Mouse (Mus musculus): ENCODE results near the gene Tmem163. TPM values are rescaled to one million over a fixed set of nuclear protein-coding genes. Genes with fewer than 3 reads are reported as not detected.

Gene Tmem163
- polyA plus RNA-seq, 1 experiment from 2014 or later: 31.6 TPM

GRCm38 (mm10) chr1:127512709-127513108 is 166.6 kb downstream of the Tmem163 start:
- H3K4me1 ChIP-seq (ENCODE audit: control insufficient read depth in 2 of 2, insufficient read depth in 2 of 2, low read length in 2 of 2): peaks cover 2 to 10% of the 10 kb centered on the region in 2 experiments; a peak in 1 of 4 replicates
- WGBS: 80% methylated on average over 6 of the region's 6 CpGs
- H3K9ac ChIP-seq (ENCODE audit: low read length): no peak overlapping the region
- no peaks in the 10 kb centered on the region for H3K27me3 ChIP-seq (ENCODE audit: control insufficient read depth, insufficient read depth, low read length)
- H3K36me3 ChIP-seq (ENCODE audit: control insufficient read depth, insufficient read depth, low read length): no peaks in the 10 kb centered on the region
- no peak overlapping the region for H3K4me3 ChIP-seq (ENCODE audit: control insufficient read depth in 1 of 2, insufficient read depth in 1 of 2, low read depth in 1 of 2, low read length in 2 of 2)
- 0 out of 2 replicates have a peak, but pooled peaks cover 8% of the 10 kb centered on the region for H3K9me3 ChIP-seq (ENCODE audit: control insufficient read depth, low read length)
- no peak for ATAC-seq (ENCODE audit: insufficient number of reproducible peaks, insufficient read depth, low FRiP score, low read depth)
- no peak overlapping the region for H3K27ac ChIP-seq (replicated peaks in 1 of 2; ENCODE audit: control insufficient read depth in 1 of 2, insufficient read depth in 1 of 2, low read depth in 2 of 2, low read length in 2 of 2)
- no peak overlapping the region for H3K4me2 ChIP-seq (ENCODE audit: low read length)

- Histone ChIP-seq H3K9me3 (ENCODE audit: control insufficient read depth, low read length) (0 out of 2 replicates have a peak, but pooled peaks cover 8% of the 10 kb centered on the region), H3K9ac (ENCODE audit: low read length) (no peak overlapping the region), H3K4me2 (ENCODE audit: low read length) (no peak overlapping the region), H3K36me3 (ENCODE audit: control insufficient read depth, insufficient read depth, low read length) (no peaks in the 10 kb centered on the region), H3K27ac (replicated peaks in 1 of 2; ENCODE audit: control insufficient read depth in 1 of 2, insufficient read depth in 1 of 2, low read depth in 2 of 2, low read length in 2 of 2) (peak overlapping the region in 1 of 2 experiments; percentile 58; a peak in 2 of 4 replicates), H3K4me3 (ENCODE audit: control insufficient read depth in 1 of 2, insufficient read depth in 1 of 2, low read depth in 1 of 2, low read length in 2 of 2) (no peak overlapping the region), H3K4me1 (ENCODE audit: control insufficient read depth in 2 of 2, insufficient read depth in 2 of 2, low read length in 2 of 2) (peaks cover 2 to 10% of the 10 kb centered on the region in 2 experiments; a peak in 1 of 4 replicates), H3K27me3 (ENCODE audit: control insufficient read depth, insufficient read depth, low read length) (no peaks in the 10 kb centered on the region)
- WGBS: 42% methylated on average over 6 of the region's 6 CpGs
- peak; percentile 52; the same call in 1 of the 2 replicates for ATAC-seq (ENCODE audit: insufficient number of reproducible peaks, insufficient read depth, low FRiP score, low read depth)
These were observed 168.0 kb downstream of the Tmem163 start for GRCm38 (mm10) chr1:127511362-127511761.

GRCm38 (mm10) chr1:127508921-127509320 is 170.4 kb downstream of the Tmem163 start:
- WGBS: 85% methylated on average over 8 of the region's 8 CpGs
- Histone ChIP-seq H3K4me1 (ENCODE audit: control insufficient read depth in 2 of 2, insufficient read depth in 2 of 2, low read length in 2 of 2) (peaks cover 2 to 10% of the 10 kb centered on the region in 2 experiments; a peak in 1 of 4 replicates), H3K27me3 (ENCODE audit: control insufficient read depth, insufficient read depth, low read length) (no peaks in the 10 kb centered on the region), H3K9me3 (ENCODE audit: control insufficient read depth, low read length) (no peaks in the 10 kb centered on the region), H3K36me3 (ENCODE audit: control insufficient read depth, insufficient read depth, low read length) (no peaks in the 10 kb centered on the region), H3K9ac (ENCODE audit: low read length) (no peak overlapping the region), H3K4me2 (ENCODE audit: low read length) (no peak overlapping the region), H3K27ac (replicated peaks in 1 of 2; ENCODE audit: control insufficient read depth in 1 of 2, insufficient read depth in 1 of 2, low read depth in 2 of 2, low read length in 2 of 2) (no peak overlapping the region), H3K4me3 (ENCODE audit: control insufficient read depth in 1 of 2, insufficient read depth in 1 of 2, low read depth in 1 of 2, low read length in 2 of 2) (no peak overlapping the region)
- no peak for ATAC-seq (ENCODE audit: insufficient number of reproducible peaks, insufficient read depth, low FRiP score, low read depth)

- Histone ChIP-seq H3K9ac (ENCODE audit: low read length) (no peak overlapping the region), H3K4me1 (ENCODE audit: control insufficient read depth in 2 of 2, insufficient read depth in 2 of 2, low read length in 2 of 2) (peaks cover 2 to 10% of the 10 kb centered on the region in 2 experiments; a peak in 1 of 4 replicates), H3K36me3 (ENCODE audit: control insufficient read depth, insufficient read depth, low read length) (no peaks in the 10 kb centered on the region), H3K4me3 (ENCODE audit: control insufficient read depth in 1 of 2, insufficient read depth in 1 of 2, low read depth in 1 of 2, low read length in 2 of 2) (no peak overlapping the region), H3K4me2 (ENCODE audit: low read length) (no peak overlapping the region), H3K9me3 (ENCODE audit: control insufficient read depth, low read length) (no peaks in the 10 kb centered on the region), H3K27me3 (ENCODE audit: control insufficient read depth, insufficient read depth, low read length) (no peaks in the 10 kb centered on the region), H3K27ac (replicated peaks in 1 of 2; ENCODE audit: control insufficient read depth in 1 of 2, insufficient read depth in 1 of 2, low read depth in 2 of 2, low read length in 2 of 2) (no peak overlapping the region)
- no peak for ATAC-seq (ENCODE audit: insufficient number of reproducible peaks, insufficient read depth, low FRiP score, low read depth)
- 83% methylated on average over 16 of the region's 16 CpGs for WGBS
These were observed 171.1 kb downstream of the Tmem163 start for GRCm38 (mm10) chr1:127508067-127508739.

GRCm38 (mm10) chr1:127507042-127507650 is 172.2 kb downstream of the Tmem163 start:
- Histone ChIP-seq H3K4me3 (ENCODE audit: control insufficient read depth in 1 of 2, insufficient read depth in 1 of 2, low read depth in 1 of 2, low read length in 2 of 2) (no peak overlapping the region), H3K9me3 (ENCODE audit: control insufficient read depth, low read length) (no peaks in the 10 kb centered on the region), H3K4me1 (ENCODE audit: control insufficient read depth in 2 of 2, insufficient read depth in 2 of 2, low read length in 2 of 2) (peaks cover 2 to 10% of the 10 kb centered on the region in 2 experiments; a peak in 1 of 4 replicates), H3K27me3 (ENCODE audit: control insufficient read depth, insufficient read depth, low read length) (no peaks in the 10 kb centered on the region), H3K36me3 (ENCODE audit: control insufficient read depth, insufficient read depth, low read length) (no peaks in the 10 kb centered on the region), H3K9ac (ENCODE audit: low read length) (no peak overlapping the region), H3K27ac (replicated peaks in 1 of 2; ENCODE audit: control insufficient read depth in 1 of 2, insufficient read depth in 1 of 2, low read depth in 2 of 2, low read length in 2 of 2) (no peak overlapping the region), H3K4me2 (ENCODE audit: low read length) (no peak overlapping the region)
- ATAC-seq (ENCODE audit: insufficient number of reproducible peaks, insufficient read depth, low FRiP score, low read depth): no peak
- 83% methylated on average over 10 of the region's 10 CpGs for WGBS

- Histone ChIP-seq H3K4me2 (ENCODE audit: low read length) (0 out of 2 replicates have a peak overlapping the region, but pooled peaks have one; percentile 6), H3K27ac (replicated peaks in 1 of 2; ENCODE audit: control insufficient read depth in 1 of 2, insufficient read depth in 1 of 2, low read depth in 2 of 2, low read length in 2 of 2) (no peak overlapping the region), H3K4me3 (ENCODE audit: control insufficient read depth in 1 of 2, insufficient read depth in 1 of 2, low read depth in 1 of 2, low read length in 2 of 2) (no peak overlapping the region), H3K9me3 (ENCODE audit: control insufficient read depth, low read length) (no peaks in the 10 kb centered on the region), H3K4me1 (ENCODE audit: control insufficient read depth in 2 of 2, insufficient read depth in 2 of 2, low read length in 2 of 2) (no peaks in the 10 kb centered on the region; a peak in 1 of 4 replicates), H3K36me3 (ENCODE audit: control insufficient read depth, insufficient read depth, low read length) (no peaks in the 10 kb centered on the region), H3K27me3 (ENCODE audit: control insufficient read depth, insufficient read depth, low read length) (no peaks in the 10 kb centered on the region), H3K9ac (ENCODE audit: low read length) (no peak overlapping the region)
- WGBS: 58% methylated on average over 17 of the region's 17 CpGs
- ATAC-seq (ENCODE audit: insufficient number of reproducible peaks, insufficient read depth, low FRiP score, low read depth): no peak
These were observed 178.6 kb downstream of the Tmem163 start for GRCm38 (mm10) chr1:127500701-127501100.

- no peak overlapping the region for H3K27ac ChIP-seq (replicated peaks in 1 of 2; ENCODE audit: control insufficient read depth in 1 of 2, insufficient read depth in 1 of 2, low read depth in 2 of 2, low read length in 2 of 2)
- no peaks in the 10 kb centered on the region for H3K27me3 ChIP-seq (ENCODE audit: control insufficient read depth, insufficient read depth, low read length)
- no peaks in the 10 kb centered on the region; a peak in 1 of 4 replicates for H3K4me1 ChIP-seq (ENCODE audit: control insufficient read depth in 2 of 2, insufficient read depth in 2 of 2, low read length in 2 of 2)
- WGBS: 8% methylated on average over 8 of the region's 8 CpGs
- no peaks in the 10 kb centered on the region for H3K36me3 ChIP-seq (ENCODE audit: control insufficient read depth, insufficient read depth, low read length)
- H3K9me3 ChIP-seq (ENCODE audit: control insufficient read depth, low read length): no peaks in the 10 kb centered on the region
- no peak overlapping the region for H3K4me2 ChIP-seq (ENCODE audit: low read length)
- ATAC-seq (ENCODE audit: insufficient number of reproducible peaks, insufficient read depth, low FRiP score, low read depth): no peak
- H3K4me3 ChIP-seq (ENCODE audit: control insufficient read depth in 1 of 2, insufficient read depth in 1 of 2, low read depth in 1 of 2, low read length in 2 of 2): no peak overlapping the region
- H3K9ac ChIP-seq (ENCODE audit: low read length): no peak overlapping the region
These were observed 179.1 kb downstream of the Tmem163 start for GRCm38 (mm10) chr1:127500219-127500618.
